Mouse (Mus musculus) A20 (cell line): Measurements from ENCODE around the gene Mrpl54.

Source experiments
- DNase-seq: peaks from one replicate; pipeline ENCODE4 v3.0.0-alpha.2; 2011; ENCODE audit warnings: low read depth, low spot score

Gene Mrpl54

GRCm38 (mm10) chr10:81261025-81261424, 5.7 kb downstream of the Mrpl54 start:
- no peak for DNase-seq

- DNase-seq, result no peak
These were observed 7.4 kb downstream of the Mrpl54 start for GRCm38 (mm10) chr10:81259225-81259884.

- peak; percentile 16 for DNase-seq
These were observed 9.3 kb downstream of the Mrpl54 start for GRCm38 (mm10) chr10:81257158-81258039.

- no peak for DNase-seq
These were observed 11.8 kb downstream of the Mrpl54 start for GRCm38 (mm10) chr10:81254886-81255285.

GRCm38 (mm10) chr10:81252424-81253419, 14.0 kb downstream of the Mrpl54 start, which contains the start of gene Matk:
Gene Matk (plus strand): TSS chr10:81252935.
- peak; percentile 22 for DNase-seq

- no peak for DNase-seq
These were observed 17.3 kb downstream of the Mrpl54 start for GRCm38 (mm10) chr10:81249442-81249841.

- DNase-seq, result no peak
These were observed 18.9 kb downstream of the Mrpl54 start for GRCm38 (mm10) chr10:81247804-81248203.

GRCm38 (mm10) chr10:81245166-81245565, 21.6 kb downstream of the Mrpl54 start:
- DNase-seq, result no peak

- DNase-seq, result peak; percentile 87
These were observed 22.1 kb downstream of the Mrpl54 start for GRCm38 (mm10) chr10:81244595-81244994.

GRCm38 (mm10) chr10:81244146-81244545, 22.6 kb downstream of the Mrpl54 start:
- DNase-seq, result no peak

- DNase-seq, result no peak
These were observed 24.7 kb downstream of the Mrpl54 start for GRCm38 (mm10) chr10:81242021-81242420.

- DNase-seq, result peak; percentile 77
These were observed 25.9 kb downstream of the Mrpl54 start for GRCm38 (mm10) chr10:81240876-81241275.

- DNase-seq, result no peak
These were observed 28.1 kb downstream of the Mrpl54 start for GRCm38 (mm10) chr10:81238618-81239017.

GRCm38 (mm10) chr10:81236471-81237268, 30.1 kb downstream of the Mrpl54 start:
- DNase-seq, result no peak

- DNase-seq, result no peak
These were observed 32.5 kb downstream of the Mrpl54 start for GRCm38 (mm10) chr10:81234206-81234605.

GRCm38 (mm10) chr10:81233226-81233585, 33.5 kb downstream of the Mrpl54 start:
- DNase-seq, result no peak

- peak; percentile 98 for DNase-seq
These were observed 34.0 kb downstream of the Mrpl54 start, which contains the start of gene Zfr2 for GRCm38 (mm10) chr10:81232580-81233225. Gene Zfr2 (plus strand): TSS chr10:81233155.

- DNase-seq, result no peak
These were observed 35.3 kb downstream of the Mrpl54 start for GRCm38 (mm10) chr10:81231436-81231835.

- no peak for DNase-seq
These were observed 36.0 kb downstream of the Mrpl54 start, which contains the start of gene Atcay for GRCm38 (mm10) chr10:81230438-81231332. Gene Atcay (minus strand): TSS chr10:81230833.
